Mouse (Mus musculus): ENCODE data around the gene Syf2.
"Not testable (repeated sequence)": the region's sequence is repeated elsewhere in the genome, so short reads cannot be mapped to it uniquely, and the experiment has no call there.

DNA sequence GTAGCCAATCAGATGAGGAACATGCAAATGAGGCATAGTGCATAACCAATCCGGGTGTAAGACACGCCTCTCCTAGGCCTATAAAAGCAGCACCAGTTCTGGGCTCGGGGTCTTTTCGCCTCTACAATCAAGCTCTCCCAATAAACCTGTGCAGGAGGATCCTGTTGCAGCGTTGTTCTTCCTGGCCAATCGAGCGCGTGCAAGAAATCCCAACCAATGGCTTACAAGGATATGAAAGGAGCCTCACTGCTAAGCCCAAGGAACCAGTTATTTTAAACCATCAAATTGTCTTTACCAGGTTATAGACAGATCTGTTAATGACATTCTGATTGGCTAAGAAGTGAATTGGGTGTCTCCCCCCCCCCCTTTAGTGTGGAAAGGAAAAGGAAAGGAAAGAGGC lies 19.3 kb upstream of the Syf2 start:
- TF ChIP-seq CTCF (IDR thresholded peaks at IDR 0.05; ENCODE audit: control insufficient read depth, insufficient read depth, low read length); POLR2A (IDR thresholded peaks at IDR 0.05; ENCODE audit: borderline replicate concordance, control insufficient read depth, low read depth, low read length): not testable (repeated sequence)

Measured in bone marrow, adult 2 months (tissue).